Mouse (Mus musculus): ENCODE data around the gene Gm9195. TPM values are rescaled to one million over a fixed set of nuclear protein-coding genes. Genes with fewer than 3 reads are reported as not detected.

The Gm9195 gene
- polyA plus RNA-seq (2016; fragmentation: Nextera tagmentation; extraction: Ambion mirVana) = not detected in 2 replicates

- H3K27ac ChIP-seq = no peak within 1 kb of the TSS
- no peaks in the 10 kb centered on the region for H3K4me1 ChIP-seq
- H3K36me3 ChIP-seq = no peaks in the 10 kb centered on the region
- no peak for DNase-seq (ENCODE audit: low spot score)
- 94% methylated on average over 5 of the region's 5 CpGs for WGBS
- no peaks in the 10 kb centered on the region for H3K9me3 ChIP-seq (replicated peaks)
- no peaks in the 10 kb centered on the region for H3K27me3 ChIP-seq (ENCODE audit: low read depth, poor library complexity, severe bottlenecking)
- no peak within 1 kb of the TSS for H3K4me3 ChIP-seq
Observed at GRCm38 (mm10) chr14:72491738-72492137, at the start of gene Gm9195. Gene Gm9195 (minus strand): TSS chr14:72491838.

GRCm38 (mm10) chr14:72536392-72537017 lies 44.9 kb upstream of the Gm9195 start:
- Histone ChIP-seq H3K9me3 (replicated peaks) (no peaks in the 10 kb centered on the region), H3K36me3 (peaks cover 32% of the 10 kb centered on the region), H3K27me3 (ENCODE audit: low read depth, poor library complexity, severe bottlenecking) (peaks cover 20% of the 10 kb centered on the region), H3K4me3 (no peak overlapping the region), H3K4me1 (peaks cover 13% of the 10 kb centered on the region), H3K27ac (no peak overlapping the region)
- WGBS = 88% methylated on average over 5 of the region's 5 CpGs
- peak; percentile 24 for DNase-seq (ENCODE audit: low spot score)

GRCm38 (mm10) chr14:72533862-72534261 lies 42.2 kb upstream of the Gm9195 start:
- peaks cover 42% of the 10 kb centered on the region for H3K27me3 ChIP-seq (ENCODE audit: low read depth, poor library complexity, severe bottlenecking)
- H3K4me1 ChIP-seq = peaks cover 19% of the 10 kb centered on the region
- H3K36me3 ChIP-seq = peaks cover 6% of the 10 kb centered on the region
- WGBS = 83% methylated on average over 7 of the region's 7 CpGs
- H3K4me3 ChIP-seq = no peak overlapping the region
- no peaks in the 10 kb centered on the region for H3K9me3 ChIP-seq (replicated peaks)
- DNase-seq (ENCODE audit: low spot score) = peak; percentile 20
- H3K27ac ChIP-seq = no peak overlapping the region

- peaks cover 22% of the 10 kb centered on the region for H3K4me1 ChIP-seq
- 3% methylated on average over 54 of the region's 54 CpGs for WGBS
- peaks cover 42% of the 10 kb centered on the region for H3K27me3 ChIP-seq (ENCODE audit: low read depth, poor library complexity, severe bottlenecking)
- peaks cover 5% of the 10 kb centered on the region; the same call in 1 of the 2 replicates for H3K36me3 ChIP-seq
- no peaks in the 10 kb centered on the region for H3K9me3 ChIP-seq (replicated peaks)
- peak overlapping the region; percentile 53 for H3K4me3 ChIP-seq
- DNase-seq (ENCODE audit: low spot score) = peak; percentile 63
- 0 out of 2 replicates have a peak overlapping the region, but pooled peaks have one; percentile 19 for H3K27ac ChIP-seq
Observed at GRCm38 (mm10) chr14:72532028-72532917, 40.6 kb upstream of the Gm9195 start.

- Histone ChIP-seq H3K27ac (no peak overlapping the region), H3K4me3 (no peak overlapping the region), H3K36me3 (no peaks in the 10 kb centered on the region), H3K9me3 (replicated peaks) (no peaks in the 10 kb centered on the region), H3K4me1 (peaks cover 15% of the 10 kb centered on the region), H3K27me3 (ENCODE audit: low read depth, poor library complexity, severe bottlenecking) (peaks cover 28% of the 10 kb centered on the region)
- 65% methylated on average over 1 of the region's 1 CpGs for WGBS
- DNase-seq (ENCODE audit: low spot score) = peak; percentile 26
Observed at GRCm38 (mm10) chr14:72527126-72527525, 35.5 kb upstream of the Gm9195 start.

GRCm38 (mm10) chr14:72519561-72519960 lies 27.9 kb upstream of the Gm9195 start:
- 60% methylated on average over 2 of the region's 2 CpGs for WGBS
- H3K9me3 ChIP-seq (replicated peaks) = no peaks in the 10 kb centered on the region
- DNase-seq (ENCODE audit: low spot score) = peak; percentile 8

GRCm38 (mm10) chr14:72518786-72519185 lies 27.1 kb upstream of the Gm9195 start:
- no peaks in the 10 kb centered on the region for H3K9me3 ChIP-seq (replicated peaks)
- no peak overlapping the region for H3K4me3 ChIP-seq
- 83% methylated on average over 6 of the region's 6 CpGs for whole genome bisulfite sequencing
- H3K4me1 ChIP-seq = no peaks in the 10 kb centered on the region
- no peak overlapping the region for H3K27ac ChIP-seq
- no peaks in the 10 kb centered on the region for H3K27me3 ChIP-seq (ENCODE audit: low read depth, poor library complexity, severe bottlenecking)
- no peak for DNase-seq (ENCODE audit: low spot score)
- no peaks in the 10 kb centered on the region for H3K36me3 ChIP-seq

More at GRCm38 (mm10) chr14:72519561-72519960, 27.9 kb upstream of the Gm9195 start:
- Histone ChIP-seq H3K27ac (no peak overlapping the region), H3K4me3 (no peak overlapping the region), H3K4me1 (no peaks in the 10 kb centered on the region), H3K36me3 (no peaks in the 10 kb centered on the region), H3K27me3 (ENCODE audit: low read depth, poor library complexity, severe bottlenecking) (no peaks in the 10 kb centered on the region)

GRCm38 (mm10) chr14:72516376-72516775 lies 24.7 kb upstream of the Gm9195 start:
- H3K27me3 ChIP-seq (ENCODE audit: low read depth, poor library complexity, severe bottlenecking) = no peaks in the 10 kb centered on the region
- WGBS = 28% methylated on average over 5 of the region's 5 CpGs
- peak; percentile 69 for DNase-seq (ENCODE audit: low spot score)
- H3K9me3 ChIP-seq (replicated peaks) = no peaks in the 10 kb centered on the region
- H3K36me3 ChIP-seq = no peaks in the 10 kb centered on the region
- H3K4me1 ChIP-seq = no peaks in the 10 kb centered on the region
- H3K27ac ChIP-seq = no peak overlapping the region
- no peak overlapping the region for H3K4me3 ChIP-seq

GRCm38 (mm10) chr14:72506723-72507420 lies 15.2 kb upstream of the Gm9195 start:
- 0 out of 2 replicates have a peak, but pooled peaks cover 3% of the 10 kb centered on the region for H3K27me3 ChIP-seq (ENCODE audit: low read depth, poor library complexity, severe bottlenecking)
- H3K9me3 ChIP-seq (replicated peaks) = no peaks in the 10 kb centered on the region
- WGBS = 14% methylated on average over 11 of the region's 11 CpGs
- DNase-seq (ENCODE audit: low spot score) = no peak
- H3K36me3 ChIP-seq = no peaks in the 10 kb centered on the region
- H3K4me1 ChIP-seq = peaks cover 15% of the 10 kb centered on the region
- no peak overlapping the region; the same call in 1 of the 2 replicates for H3K27ac ChIP-seq
- H3K4me3 ChIP-seq = peak overlapping the region; percentile 47

- H3K4me1 ChIP-seq = peaks cover 15% of the 10 kb centered on the region
- H3K27ac ChIP-seq = no peak overlapping the region; the same call in 1 of the 2 replicates
- no peaks in the 10 kb centered on the region for H3K36me3 ChIP-seq
- WGBS = 8% methylated on average over 12 of the region's 12 CpGs
- H3K27me3 ChIP-seq (ENCODE audit: low read depth, poor library complexity, severe bottlenecking) = 0 out of 2 replicates have a peak, but pooled peaks cover 3% of the 10 kb centered on the region
- peak overlapping the region; percentile 47 for H3K4me3 ChIP-seq
- peak; percentile 48 for DNase-seq (ENCODE audit: low spot score)
- H3K9me3 ChIP-seq (replicated peaks) = no peaks in the 10 kb centered on the region
Observed at GRCm38 (mm10) chr14:72506018-72506722, 14.5 kb upstream of the Gm9195 start.

- WGBS = 92% methylated on average over 1 of the region's 1 CpGs
- DNase-seq (ENCODE audit: low spot score) = no peak
- no peaks in the 10 kb centered on the region for H3K36me3 ChIP-seq
- no peak overlapping the region for H3K27ac ChIP-seq
- no peak overlapping the region for H3K4me3 ChIP-seq
- H3K9me3 ChIP-seq (replicated peaks) = no peaks in the 10 kb centered on the region
- peaks cover 15% of the 10 kb centered on the region for H3K4me1 ChIP-seq
- 0 out of 2 replicates have a peak, but pooled peaks cover 3% of the 10 kb centered on the region for H3K27me3 ChIP-seq (ENCODE audit: low read depth, poor library complexity, severe bottlenecking)
Observed at GRCm38 (mm10) chr14:72504985-72505384, 13.3 kb upstream of the Gm9195 start.

- 64% methylated on average over 6 of the region's 6 CpGs for WGBS
Observed at GRCm38 (mm10) chr14:72503241-72503640, 11.6 kb upstream of the Gm9195 start.

More at GRCm38 (mm10) chr14:72503241-72503640, 11.6 kb upstream of the Gm9195 start:
- Histone ChIP-seq H3K9me3 (replicated peaks) (no peaks in the 10 kb centered on the region), H3K27ac (no peak overlapping the region), H3K36me3 (no peaks in the 10 kb centered on the region), H3K4me3 (no peak overlapping the region), H3K4me1 (peaks cover 15% of the 10 kb centered on the region), H3K27me3 (ENCODE audit: low read depth, poor library complexity, severe bottlenecking) (0 out of 2 replicates have a peak, but pooled peaks cover 3% of the 10 kb centered on the region)
- DNase-seq (ENCODE audit: low spot score) = no peak

All from limb, embryonic 10.5 days (tissue).